Mouse (Mus musculus) neural tube, embryonic 15.5 days (tissue): ENCODE measurements around the gene Bik. TPM values are rescaled to one million over a fixed set of nuclear protein-coding genes. Genes with fewer than 3 reads are reported as not detected.

Experiments
- ATAC-seq: fragments of 200-750 bp; cut with Nextera tagmentation; 2 replicates; pipeline ENCODE4 v1.8.0; 2017; ENCODE audit warnings: mild to moderate bottlenecking, moderate TSS enrichment, moderate library complexity; ENCODE audit not compliant: low FRiP score
- H3K27ac ChIP-seq: fragments of 300-500 bp; sonication (generic); replicated peaks from 2 replicates; pipeline ENCODE4 v1.5.1; 2015; ENCODE audit warnings: mild to moderate bottlenecking, inconsistent platforms
- H3K27me3 ChIP-seq: fragments of 300-500 bp; sonication (generic); replicated peaks from 2 replicates; pipeline ENCODE4 v1.6.1; 2015; ENCODE audit warnings: inconsistent platforms
- H3K36me3 ChIP-seq: fragments of 300-500 bp; sonication (generic); 2 replicates; pipeline ENCODE4 v1.6.1; 2015; ENCODE audit warnings: inconsistent platforms
- H3K4me1 ChIP-seq: fragments of 300-500 bp; sonication (generic); 2 replicates; pipeline ENCODE4 v1.6.1; 2015; ENCODE audit warnings: inconsistent platforms
- H3K4me2 ChIP-seq: fragments of 300-500 bp; sonication (generic); 2 replicates; pipeline ENCODE4 v1.6.1; 2015; ENCODE audit warnings: inconsistent platforms, mild to moderate bottlenecking, moderate library complexity
- H3K4me3 ChIP-seq: fragments of 300-500 bp; sonication (generic); replicated peaks from 2 replicates; pipeline ENCODE4 v1.5.1; 2015; ENCODE audit warnings: mild to moderate bottlenecking, inconsistent platforms
- H3K9ac ChIP-seq: fragments of 300-500 bp; sonication (generic); replicated peaks from 2 replicates; pipeline ENCODE4 v1.6.1; 2015; ENCODE audit warnings: mild to moderate bottlenecking, inconsistent platforms
- H3K9me3 ChIP-seq: fragments of 300-500 bp; sonication (generic); replicated peaks from 2 replicates; pipeline ENCODE4 v1.6.1; 2016; ENCODE audit warnings: inconsistent platforms
- WGBS: fragments of 180-500 bp; shearing (Covaris S2); methylation state at CpG from one replicate; pipeline ENCODE4 v1.1.7; 2015; ENCODE audit warnings: mixed read lengths; 5-methylcytosine and 5-hydroxymethylcytosine counted together
- polyA plus RNA-seq: library from polyadenylated mRNA; unstranded; fragments of >200 nt; fragmentation: Nextera tagmentation; extraction: Ambion mirVana; gene quantifications from 2 replicates; pipeline ENCODE4 v1.2.1, GENCODE M21; 2015

Bik gene
- polyA plus RNA-seq, 1 experiment from 2014 or later: 0.75 TPM

- H3K4me1 ChIP-seq: no peaks in the 10 kb centered on the region
- no peak overlapping the region for H3K27ac ChIP-seq
- ATAC-seq: no peak
- WGBS: 85% methylated on average over 4 of the region's 4 CpGs
- no peak overlapping the region for H3K4me2 ChIP-seq
- no peak overlapping the region for H3K9ac ChIP-seq
- peaks cover 30% of the 10 kb centered on the region for H3K36me3 ChIP-seq
- no peaks in the 10 kb centered on the region for H3K27me3 ChIP-seq
- no peaks in the 10 kb centered on the region for H3K9me3 ChIP-seq
- no peak overlapping the region for H3K4me3 ChIP-seq
Measured at GRCm38 (mm10) chr15:83572132-83572531, 45.5 kb downstream of the Bik start.

GRCm38 (mm10) chr15:83573606-83574005 is 46.9 kb downstream of the Bik start:
- Histone ChIP-seq H3K27me3 (no peaks in the 10 kb centered on the region), H3K4me1 (no peaks in the 10 kb centered on the region), H3K4me3 (no peak overlapping the region), H3K9ac (no peak overlapping the region), H3K27ac (no peak overlapping the region), H3K36me3 (peaks cover 43% of the 10 kb centered on the region), H3K9me3 (no peaks in the 10 kb centered on the region), H3K4me2 (no peak overlapping the region)
- ATAC-seq: no peak
- WGBS: 96% methylated on average over 12 of the region's 12 CpGs

- Histone ChIP-seq H3K9ac (no peak overlapping the region), H3K4me2 (no peak overlapping the region), H3K9me3 (no peaks in the 10 kb centered on the region), H3K27me3 (no peaks in the 10 kb centered on the region), H3K36me3 (peaks cover 55% of the 10 kb centered on the region), H3K4me1 (no peaks in the 10 kb centered on the region), H3K27ac (no peak overlapping the region), H3K4me3 (no peak overlapping the region)
- WGBS: 85% methylated on average over 6 of the region's 6 CpGs
- no peak for ATAC-seq
Measured at GRCm38 (mm10) chr15:83574731-83575351, 48.2 kb downstream of the Bik start.

- Histone ChIP-seq H3K4me3 (no peak overlapping the region), H3K36me3 (peaks cover 62% of the 10 kb centered on the region), H3K9ac (no peak overlapping the region), H3K4me2 (no peak overlapping the region), H3K27me3 (no peaks in the 10 kb centered on the region), H3K9me3 (no peaks in the 10 kb centered on the region), H3K4me1 (no peaks in the 10 kb centered on the region), H3K27ac (no peak overlapping the region)
- no peak for ATAC-seq
- WGBS: 93% methylated on average over 8 of the region's 8 CpGs
Measured at GRCm38 (mm10) chr15:83575543-83575942, 48.9 kb downstream of the Bik start.

- no peak overlapping the region for H3K4me2 ChIP-seq
- H3K4me1 ChIP-seq: no peaks in the 10 kb centered on the region
- WGBS: 93% methylated on average over 9 of the region's 9 CpGs
- H3K36me3 ChIP-seq: peaks cover 73% of the 10 kb centered on the region
- no peaks in the 10 kb centered on the region for H3K27me3 ChIP-seq
- no peak overlapping the region for H3K9ac ChIP-seq
- H3K9me3 ChIP-seq: no peaks in the 10 kb centered on the region
- no peak for ATAC-seq
- no peak overlapping the region for H3K27ac ChIP-seq
- H3K4me3 ChIP-seq: no peak overlapping the region
Measured at GRCm38 (mm10) chr15:83576651-83577050, 50.0 kb downstream of the Bik start.

- Histone ChIP-seq H3K9ac (no peak overlapping the region), H3K27ac (no peak overlapping the region), H3K4me3 (no peak overlapping the region), H3K4me1 (no peaks in the 10 kb centered on the region), H3K4me2 (no peak overlapping the region), H3K9me3 (no peaks in the 10 kb centered on the region), H3K36me3 (peaks cover 94% of the 10 kb centered on the region), H3K27me3 (no peaks in the 10 kb centered on the region)
- ATAC-seq: no peak
- 94% methylated on average over 4 of the region's 4 CpGs for WGBS
Measured at GRCm38 (mm10) chr15:83582931-83583330, 56.3 kb downstream of the Bik start.

- WGBS: 71% methylated on average over 8 of the region's 8 CpGs
- ATAC-seq: no peak
- no peak overlapping the region for H3K9ac ChIP-seq
- peaks cover 95% of the 10 kb centered on the region for H3K36me3 ChIP-seq
- no peak overlapping the region for H3K4me3 ChIP-seq
- no peaks in the 10 kb centered on the region for H3K9me3 ChIP-seq
- no peak overlapping the region for H3K27ac ChIP-seq
- no peaks in the 10 kb centered on the region for H3K4me1 ChIP-seq
- H3K27me3 ChIP-seq: no peaks in the 10 kb centered on the region
- H3K4me2 ChIP-seq: no peak overlapping the region
Measured at GRCm38 (mm10) chr15:83583419-83584156, 56.9 kb downstream of the Bik start.

GRCm38 (mm10) chr15:83584741-83585220 is 58.1 kb downstream of the Bik start:
- Histone ChIP-seq H3K36me3 (peaks cover 85% of the 10 kb centered on the region), H3K4me3 (no peak overlapping the region), H3K9ac (no peak overlapping the region), H3K27me3 (no peaks in the 10 kb centered on the region), H3K27ac (no peak overlapping the region), H3K9me3 (no peaks in the 10 kb centered on the region), H3K4me2 (no peak overlapping the region), H3K4me1 (no peaks in the 10 kb centered on the region)
- ATAC-seq: no peak
- 92% methylated on average over 6 of the region's 6 CpGs for WGBS

- Histone ChIP-seq H3K27ac (no peak overlapping the region), H3K9me3 (no peaks in the 10 kb centered on the region), H3K4me2 (no peak overlapping the region), H3K4me1 (peaks cover 39% of the 10 kb centered on the region), H3K4me3 (no peak overlapping the region), H3K36me3 (peaks cover 28% of the 10 kb centered on the region), H3K27me3 (no peaks in the 10 kb centered on the region), H3K9ac (no peak overlapping the region)
- 96% methylated on average over 4 of the region's 4 CpGs for WGBS
- no peak for ATAC-seq
Measured at GRCm38 (mm10) chr15:83590841-83591240, 64.2 kb downstream of the Bik start.

- Histone ChIP-seq H3K27me3 (no peaks in the 10 kb centered on the region), H3K9me3 (no peaks in the 10 kb centered on the region), H3K27ac (no peak overlapping the region), H3K36me3 (peaks cover 19% of the 10 kb centered on the region), H3K4me2 (no peak overlapping the region), H3K4me1 (peaks cover 40% of the 10 kb centered on the region), H3K4me3 (no peak overlapping the region), H3K9ac (0 out of 2 replicates have a peak overlapping the region, but pooled peaks have one; percentile 3)
- 87% methylated on average over 6 of the region's 6 CpGs for WGBS
- no peak for ATAC-seq
Measured at GRCm38 (mm10) chr15:83591758-83592157, 65.1 kb downstream of the Bik start.

- Histone ChIP-seq H3K4me1 (peaks cover 40% of the 10 kb centered on the region), H3K4me2 (peak overlapping the region; percentile 89; the same call in 1 of the 2 replicates), H3K27ac (no peak overlapping the region), H3K4me3 (no peak overlapping the region), H3K9ac (no peak overlapping the region), H3K9me3 (no peaks in the 10 kb centered on the region), H3K27me3 (no peaks in the 10 kb centered on the region), H3K36me3 (peaks cover 11% of the 10 kb centered on the region)
- WGBS: 84% methylated on average over 8 of the region's 8 CpGs
- no peak for ATAC-seq
Measured at GRCm38 (mm10) chr15:83592260-83593188, 65.9 kb downstream of the Bik start.
